Mouse (Mus musculus) cerebellum, postnatal 25 days (tissue): ENCODE results near the gene Ring1.
A peak's percentile ranks its signal among the peaks of the same experiment; 100 is the strongest.

Experiments used
- DNase-seq, 2 experiments: peaks; one replicate each; pipeline ENCODE4 v3.0.0; 2021; ENCODE audit warnings: mixed read lengths in 2 of 2

The Ring1 gene

GRCm38 (mm10) chr17:34024317-34024821 lies at the start of gene Ring1:
TSS of gene Ring1 (minus strand) at chr17:34024680.
- peak; percentile 91 to 94 for DNase-seq

GRCm38 (mm10) chr17:34072091-34072490 lies 47.6 kb upstream of the Ring1 start:
- no peak for DNase-seq

- no peak for DNase-seq
These were observed 44.4 kb upstream of the Ring1 start for GRCm38 (mm10) chr17:34068864-34069263.

- no peak for DNase-seq
These were observed 32.7 kb upstream of the Ring1 start for GRCm38 (mm10) chr17:34057224-34057623.

- DNase-seq: no peak
These were observed 23.0 kb upstream of the Ring1 start for GRCm38 (mm10) chr17:34047404-34048050.

- no peak for DNase-seq
These were observed 21.5 kb upstream of the Ring1 start for GRCm38 (mm10) chr17:34045941-34046340.

- peak; percentile 21 to 55 for DNase-seq
These were observed 15.3 kb upstream of the Ring1 start for GRCm38 (mm10) chr17:34039562-34040450.

GRCm38 (mm10) chr17:34038878-34039561 lies 14.5 kb upstream of the Ring1 start, which contains the start of gene Col11a2:
TSS of gene Col11a2 (plus strand) at chr17:34039437.
- DNase-seq: peak; percentile 26 to 49

GRCm38 (mm10) chr17:34038440-34038839 lies 14.0 kb upstream of the Ring1 start:
- DNase-seq: peak; percentile 45 to 68

GRCm38 (mm10) chr17:34037241-34037640 lies 12.8 kb upstream of the Ring1 start:
- DNase-seq: peak; percentile 11 to 14

GRCm38 (mm10) chr17:34036647-34037046 lies 12.2 kb upstream of the Ring1 start:
- peak in 1 of 2 experiments; percentile 27 for DNase-seq

- no peak for DNase-seq
These were observed 11.0 kb upstream of the Ring1 start for GRCm38 (mm10) chr17:34035517-34035916.

GRCm38 (mm10) chr17:34034064-34034463 lies 9.6 kb upstream of the Ring1 start:
- DNase-seq: peak; percentile 66 to 77

GRCm38 (mm10) chr17:34033441-34033840 lies 9.0 kb upstream of the Ring1 start:
- DNase-seq: peak; percentile 18 to 40

- peak; percentile 32 to 47 for DNase-seq
These were observed 8.3 kb upstream of the Ring1 start for GRCm38 (mm10) chr17:34032806-34033205.

- DNase-seq: no peak
These were observed 7.7 kb upstream of the Ring1 start for GRCm38 (mm10) chr17:34032174-34032632.

GRCm38 (mm10) chr17:34031465-34032173 lies 7.1 kb upstream of the Ring1 start, which contains the start of the genes Slc39a7 and Rxrb:
TSS of gene Slc39a7 (minus strand) at chr17:34031682.
TSS of gene Rxrb (plus strand) at chr17:34031812.
- peak; percentile 99 for DNase-seq

- peak in 1 of 2 experiments; percentile 70 for DNase-seq
These were observed 6.4 kb upstream of the Ring1 start for GRCm38 (mm10) chr17:34030861-34031326.

- no peak for DNase-seq
These were observed 5.6 kb upstream of the Ring1 start for GRCm38 (mm10) chr17:34029890-34030595.

- peak in 1 of 2 experiments; percentile 24 for DNase-seq
These were observed 4.8 kb upstream of the Ring1 start for GRCm38 (mm10) chr17:34029150-34029889.
